In genomic region chr7:130866640-130867039, GRCm38 (mm10) we compare ENCODE assay signal across 8 mouse cellular contexts. TPM values are rescaled to one million over a fixed set of nuclear protein-coding genes. Genes with fewer than 3 reads are reported as not detected.
DNase-seq lines count a peak whose midpoint lies in the region; ATAC-seq and TF ChIP-seq lines count a peak whose summit lies in the region.

No protein-coding gene starts in this region.

- TF ChIP-seq CTCF in bone marrow macrophage, adult 2 months (IDR thresholded peaks at IDR 0.05; ENCODE audit: low read depth, low read length) = no peak

- WGBS in heart, embryonic 13.5 days = 2% methylated on average over 13 of the region's 13 CpGs
- 2% methylated on average over 13 of the region's 13 CpGs for WGBS in hindbrain, embryonic 14.5 days
- WGBS in midbrain, embryonic 13.5 days = 1% methylated on average over 13 of the region's 13 CpGs

- no peaks in the 10 kb centered on the region for H3K9me3 ChIP-seq in heart, embryonic 13.5 days
- no peaks in the 10 kb centered on the region for H3K9me3 ChIP-seq in hindbrain, embryonic 14.5 days (ENCODE audit: control insufficient read depth, low read length)
- no peaks in the 10 kb centered on the region for H3K9me3 ChIP-seq in midbrain, embryonic 13.5 days

- TF ChIP-seq POLR2A in bone marrow macrophage, adult 2 months (IDR thresholded peaks at IDR 0.05; ENCODE audit: borderline replicate concordance, low read depth, low read length) = no peak

- peaks cover 35% of the 10 kb centered on the region for H3K4me1 ChIP-seq in heart, embryonic 13.5 days
- H3K4me1 ChIP-seq in bone marrow macrophage, adult 2 months (ENCODE audit: control insufficient read depth, insufficient read depth, low read length) = peaks cover 12% of the 10 kb centered on the region
- H3K4me1 ChIP-seq in hindbrain, embryonic 14.5 days (replicated peaks; ENCODE audit: control insufficient read depth, insufficient read depth, low read length) = peaks cover 14% of the 10 kb centered on the region
- peaks cover 16% of the 10 kb centered on the region for H3K4me1 ChIP-seq in midbrain, embryonic 13.5 days (replicated peaks)

- peak overlapping the region; percentile 91 for H3K4me3 ChIP-seq in heart, embryonic 13.5 days
- H3K4me3 ChIP-seq in bone marrow macrophage, adult 2 months (ENCODE audit: insufficient read depth, low read length) = peak overlapping the region; percentile 81
- H3K4me3 ChIP-seq in hindbrain, embryonic 14.5 days (replicated peaks; ENCODE audit: low read length) = peak overlapping the region; percentile 59
- peak overlapping the region; percentile 78 for H3K4me3 ChIP-seq in midbrain, embryonic 13.5 days (replicated peaks)

- no peak for DNase-seq in heart, postnatal 36 days
- peak; percentile 31 for DNase-seq in hindbrain, embryonic 14.5 days (ENCODE audit: low spot score)
- no peak for DNase-seq in embryo, embryonic 11 days
- no peak for DNase-seq in layer of hippocampus, adult 18-20 months (ENCODE audit: low spot score in 2 of 2)
- DNase-seq in yolk sac, embryonic 10.5 days (ENCODE audit: low spot score) = no peak

- intact Hi-C loops in heart, postnatal 36 days (cut with DNase I) = loop anchor here (5.0 to 10.0 kb wide), 3 partner anchors 39 to 696 kb away; partner anchors contain the start of gene Bub3

- H3K4me2 ChIP-seq in heart, embryonic 13.5 days = peak overlapping the region; percentile 69
- peak overlapping the region; percentile 59 for H3K4me2 ChIP-seq in hindbrain, embryonic 14.5 days (replicated peaks)
- peak overlapping the region; percentile 75 for H3K4me2 ChIP-seq in midbrain, embryonic 13.5 days (replicated peaks)

- ATAC-seq in heart, embryonic 13.5 days (ENCODE audit: extremely low read depth, insufficient number of reproducible peaks, low FRiP score, low TSS enrichment) = no peak
- ATAC-seq in hindbrain, embryonic 14.5 days (ENCODE audit: low FRiP score) = no peak
- ATAC-seq in midbrain, embryonic 13.5 days = no peak

- peak overlapping the region; percentile 84 for H3K27ac ChIP-seq in heart, embryonic 13.5 days (replicated peaks)
- H3K27ac ChIP-seq in bone marrow macrophage, adult 2 months (ENCODE audit: insufficient read depth, low read depth, low read length) = no peak overlapping the region
- H3K27ac ChIP-seq in hindbrain, embryonic 14.5 days = peak overlapping the region; percentile 88
- peak overlapping the region; percentile 82 for H3K27ac ChIP-seq in midbrain, embryonic 13.5 days

- H3K27me3 ChIP-seq in heart, embryonic 13.5 days (replicated peaks) = no peaks in the 10 kb centered on the region
- H3K27me3 ChIP-seq in hindbrain, embryonic 14.5 days (ENCODE audit: control insufficient read depth, insufficient read depth, low read length) = no peaks in the 10 kb centered on the region
- peaks cover 13% of the 10 kb centered on the region for H3K27me3 ChIP-seq in midbrain, embryonic 13.5 days

- H3K36me3 ChIP-seq in heart, embryonic 13.5 days = no peaks in the 10 kb centered on the region
- no peaks in the 10 kb centered on the region for H3K36me3 ChIP-seq in hindbrain, embryonic 14.5 days (replicated peaks; ENCODE audit: control insufficient read depth, insufficient read depth)
- H3K36me3 ChIP-seq in midbrain, embryonic 13.5 days = no peaks in the 10 kb centered on the region

- peak overlapping the region; percentile 93 for H3K9ac ChIP-seq in heart, embryonic 13.5 days
- peak overlapping the region; percentile 71 for H3K9ac ChIP-seq in hindbrain, embryonic 14.5 days
- peak overlapping the region; percentile 84 for H3K9ac ChIP-seq in midbrain, embryonic 13.5 days (replicated peaks)

RNA-seq across cellular contexts. Expression of gene Plekha1, which starts 1.1 kb away (rescaled TPM):
- polyA plus RNA-seq in heart, embryonic 13.5 days (2015; fragmentation: Nextera tagmentation; extraction: Ambion mirVana) = 41.7 and 47.7 TPM in 2 replicates
- 10 to 100 TPM; 42.8 to 44.0 TPM for total RNA-seq in heart, postnatal 36 days (2021)
- polyA plus RNA-seq in bone marrow macrophage, adult 2 months (2012; ENCODE audit: insufficient read depth, insufficient read length, missing spikeins) = 35.7 and 37.8 TPM in 2 replicates
- polyA plus RNA-seq in hindbrain, embryonic 14.5 days (2014; fragmentation: Nextera tagmentation; extraction: Ambion mirVana) = 53.6 and 63.1 TPM in 2 replicates
- polyA plus RNA-seq in midbrain, embryonic 13.5 days (2015; fragmentation: Nextera tagmentation; extraction: Ambion mirVana) = 54.6 and 55.5 TPM in 2 replicates
- 10 to 100 TPM; 84.7 TPM for total RNA-seq in layer of hippocampus, adult 18-20 months (2021)
